21 mouse cellular contexts compared by ENCODE assay signal in genomic region chr9:8729056-8729455, GRCm38 (mm10).
"Had no signal": no experiment of that assay in that cellular context is flagged by ENCODE, and none has a peak within 500 bp of the region (broad histone marks: within the 10 kb centered on the region; RNA-seq: fewer than 3 reads in every experiment).

No protein-coding gene starts in this region.

- DNase-seq: heart, postnatal 10 days; heart, postnatal 14 days; heart, postnatal 36 days; heart, postnatal 4 days; kidney, adult 11 months; kidney, adult 18-20 months; kidney, adult 2 months; kidney, adult 8-10 months; kidney, adult 9 months; kidney, postnatal 10 days; kidney, postnatal 14 days; kidney, postnatal 25 days; kidney, postnatal 36 days; kidney, postnatal 4 days; layer of hippocampus, postnatal 36 days had no signal

- ATAC-seq: hindbrain, embryonic 16.5 days; hindbrain, postnatal 0 days; inflammation-experienced regulatory T-cells, adult 6 months; intestine, embryonic 15.5 days; intestine, embryonic 16.5 days; intestine, postnatal 0 days had no signal
